Mouse (Mus musculus) urinary bladder, postnatal 14 days (tissue): ENCODE data around the gene Cfdp1.

Experiments used
- DNase-seq: peaks from one replicate; pipeline ENCODE4 v3.0.0; 2021; ENCODE audit warnings: low spot score

Gene Cfdp1

GRCm38 (mm10) chr8:111793324-111793917 is 60.7 kb downstream of the Cfdp1 start:
- no peak for DNase-seq

GRCm38 (mm10) chr8:111789639-111790038 is 64.5 kb downstream of the Cfdp1 start:
- no peak for DNase-seq

- no peak for DNase-seq
These were observed 64.9 kb downstream of the Cfdp1 start for GRCm38 (mm10) chr8:111789200-111789599.

- DNase-seq, result no peak
These were observed 65.6 kb downstream of the Cfdp1 start for GRCm38 (mm10) chr8:111788497-111788896.

GRCm38 (mm10) chr8:111788085-111788484 is 66.0 kb downstream of the Cfdp1 start:
- DNase-seq, result no peak

- no peak for DNase-seq
These were observed 66.4 kb downstream of the Cfdp1 start for GRCm38 (mm10) chr8:111787683-111788082.

GRCm38 (mm10) chr8:111786701-111787588 is 67.1 kb downstream of the Cfdp1 start:
- DNase-seq, result no peak

DNA sequence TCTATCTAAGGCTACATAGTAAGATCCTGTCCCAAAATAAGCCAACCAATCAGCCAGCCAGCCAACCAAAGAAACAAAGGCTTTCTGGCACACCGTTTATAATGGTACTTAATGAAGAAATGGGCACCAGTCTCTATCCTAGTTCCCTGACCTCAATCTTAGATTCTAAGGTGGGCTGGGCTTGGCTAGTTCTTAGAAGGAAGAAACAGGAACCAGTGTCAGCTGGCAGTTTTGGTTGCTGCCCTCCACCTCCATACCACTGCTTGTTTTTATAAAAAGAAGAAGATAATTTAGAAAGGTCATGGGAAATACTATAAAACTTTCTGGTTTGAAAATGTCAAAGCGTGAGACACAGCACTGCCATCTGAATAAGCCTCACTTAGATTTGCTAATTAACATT is 68.0 kb downstream of the Cfdp1 start:
- DNase-seq, result no peak

DNA sequence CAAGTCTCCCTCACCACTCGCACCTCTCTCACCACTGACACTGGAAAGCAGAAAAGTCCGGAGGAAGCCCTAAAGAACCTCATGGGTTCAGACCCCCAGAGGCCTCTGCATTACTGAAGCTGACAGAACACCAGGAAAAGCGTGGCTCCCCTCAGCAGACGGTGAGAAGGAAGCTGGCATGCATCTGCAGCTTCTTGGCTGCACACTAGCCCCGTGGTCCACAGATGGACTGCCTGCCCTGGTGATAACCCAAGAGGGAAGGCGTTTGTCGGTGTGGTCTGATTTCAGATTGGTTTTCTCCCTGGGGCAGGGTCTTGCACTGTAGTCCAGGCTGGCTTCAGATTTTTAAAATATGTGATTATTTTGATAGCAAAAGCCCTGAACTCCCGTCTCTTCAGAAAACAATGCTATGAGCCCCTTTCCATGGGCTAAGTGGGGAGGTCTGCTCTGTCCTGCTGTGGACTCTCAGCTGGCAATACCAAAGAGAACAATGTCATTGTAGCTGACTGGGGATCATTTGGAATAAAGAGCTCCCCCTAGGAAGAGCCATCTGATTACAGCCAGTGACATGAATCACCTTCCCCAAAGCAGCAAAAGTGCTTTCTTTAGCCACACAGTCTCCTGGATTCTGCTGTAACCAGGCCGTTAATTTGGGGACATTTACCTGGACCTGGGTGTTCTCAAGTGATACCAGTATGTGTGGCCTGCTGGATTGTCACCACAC is 71.3 kb downstream of the Cfdp1 start:
- no peak for DNase-seq

GRCm38 (mm10) chr8:111782161-111782560 is 71.9 kb downstream of the Cfdp1 start:
- no peak for DNase-seq

DNA sequence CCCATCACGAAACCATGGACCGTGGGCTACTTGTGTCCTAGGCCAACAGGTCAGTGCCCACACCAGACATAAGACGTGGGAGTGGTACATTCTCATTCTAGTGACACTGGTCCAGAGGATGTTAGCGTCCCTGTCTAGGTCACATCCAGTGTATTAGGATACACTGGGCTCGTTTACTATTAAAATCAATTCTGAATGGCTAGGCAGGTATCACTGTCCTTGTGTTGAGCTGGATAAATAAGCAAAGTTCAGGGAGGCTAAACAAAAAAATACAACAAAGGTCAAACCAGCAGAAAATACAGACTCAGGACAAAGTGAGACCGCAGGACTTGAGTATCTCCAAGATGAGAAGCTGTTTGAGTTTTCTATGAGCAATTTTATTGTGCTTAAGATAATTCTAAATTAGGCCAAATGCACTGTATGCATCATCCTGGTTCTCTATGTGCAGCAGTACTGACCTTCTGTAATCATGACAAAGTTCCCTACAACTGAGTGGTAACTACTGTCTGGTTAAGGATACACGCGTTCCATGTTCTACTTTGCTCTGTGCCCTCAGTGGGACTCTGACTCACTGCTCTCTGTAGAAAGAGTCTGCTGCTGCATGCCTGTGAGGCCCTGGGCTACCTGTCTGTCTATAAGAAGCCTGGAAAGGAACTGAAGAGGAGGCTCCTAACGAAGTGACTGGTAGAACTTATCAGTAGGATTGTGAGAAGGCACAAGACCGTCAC is 73.2 kb downstream of the Cfdp1 start:
- no peak for DNase-seq

DNA sequence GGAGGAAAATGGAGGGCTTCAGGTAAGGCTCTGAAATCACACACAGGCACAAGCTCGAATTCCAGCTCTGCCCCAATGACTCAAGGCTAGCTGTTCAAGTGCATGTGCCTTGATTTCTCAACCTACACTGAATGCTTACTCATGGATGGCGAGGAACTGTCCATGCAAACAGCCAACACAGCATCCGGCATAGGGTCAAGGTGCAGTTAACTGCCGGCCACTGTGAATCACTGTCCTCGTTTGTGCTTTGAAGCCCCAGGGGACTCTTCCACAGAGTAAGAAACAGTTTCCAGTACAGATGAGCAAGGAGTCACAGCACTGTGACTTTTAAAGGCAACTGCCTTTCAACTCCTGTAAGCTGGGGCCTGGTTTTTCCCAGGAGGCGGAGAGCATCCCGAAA is 74.4 kb downstream of the Cfdp1 start:
- DNase-seq, result peak; percentile 22

DNA sequence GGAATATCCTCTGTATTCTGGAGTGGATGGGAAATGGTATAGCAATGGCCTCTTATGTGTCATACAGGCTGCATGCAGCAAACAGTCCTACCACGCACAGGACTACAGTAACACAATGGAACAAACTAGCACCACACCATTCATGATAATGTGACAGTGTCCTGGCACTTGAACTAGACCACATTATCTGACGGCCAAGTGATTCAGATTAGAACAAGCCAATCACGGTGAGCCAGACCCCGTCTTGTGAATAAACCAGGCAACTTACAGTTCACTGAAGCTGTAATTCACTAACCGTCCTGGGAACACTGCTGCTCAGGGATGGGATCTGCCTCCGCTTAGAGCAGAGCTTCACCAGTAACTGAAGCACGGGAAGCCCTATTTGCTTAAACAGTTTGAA is 75.3 kb downstream of the Cfdp1 start:
- DNase-seq, result no peak

DNA sequence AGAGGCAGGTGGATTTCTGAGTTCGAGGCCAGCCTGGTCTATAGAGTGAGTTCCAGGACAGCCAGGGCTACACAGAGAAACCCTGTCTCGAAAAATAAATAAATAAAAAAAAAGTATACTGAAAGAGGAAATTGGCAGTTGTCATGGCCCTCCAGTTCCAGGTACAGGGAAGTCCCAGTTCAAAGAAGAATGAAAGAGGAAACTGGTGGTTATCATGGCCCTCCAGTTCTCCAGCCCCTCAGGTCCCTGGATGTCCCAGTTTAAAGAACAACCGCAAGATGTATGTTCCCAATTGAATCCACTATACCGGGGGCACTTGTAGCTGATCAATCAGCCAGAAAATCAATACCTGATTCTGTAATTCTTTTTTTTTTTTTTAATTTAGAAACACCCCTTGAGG is 77.6 kb downstream of the Cfdp1 start:
- DNase-seq, result no peak

DNA sequence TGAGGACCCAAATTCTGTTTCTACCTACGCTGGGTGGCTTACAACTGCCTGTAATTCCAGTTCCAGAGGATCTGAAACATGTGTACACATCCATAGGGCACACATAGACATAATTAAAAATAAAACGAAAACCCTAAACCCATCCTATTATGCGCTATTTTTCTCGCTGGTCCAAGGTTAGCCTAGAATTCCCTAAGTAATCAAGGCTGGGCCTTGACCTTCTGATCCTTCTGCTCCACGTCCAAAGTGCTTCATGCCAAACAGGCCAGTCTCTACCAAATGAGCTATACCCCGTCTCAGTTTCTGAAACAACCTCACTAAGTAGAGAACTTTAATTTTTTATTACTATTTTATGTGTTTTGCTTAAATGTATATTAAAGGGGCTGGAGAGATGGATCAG is 78.3 kb downstream of the Cfdp1 start:
- no peak for DNase-seq

GRCm38 (mm10) chr8:111773476-111773875 is 80.6 kb downstream of the Cfdp1 start:
- no peak for DNase-seq

GRCm38 (mm10) chr8:111773057-111773456 is 81.0 kb downstream of the Cfdp1 start:
- no peak for DNase-seq

GRCm38 (mm10) chr8:111772083-111772482 is 82.0 kb downstream of the Cfdp1 start:
- no peak for DNase-seq

- DNase-seq, result no peak
These were observed 82.5 kb downstream of the Cfdp1 start for GRCm38 (mm10) chr8:111771625-111772020.

DNA sequence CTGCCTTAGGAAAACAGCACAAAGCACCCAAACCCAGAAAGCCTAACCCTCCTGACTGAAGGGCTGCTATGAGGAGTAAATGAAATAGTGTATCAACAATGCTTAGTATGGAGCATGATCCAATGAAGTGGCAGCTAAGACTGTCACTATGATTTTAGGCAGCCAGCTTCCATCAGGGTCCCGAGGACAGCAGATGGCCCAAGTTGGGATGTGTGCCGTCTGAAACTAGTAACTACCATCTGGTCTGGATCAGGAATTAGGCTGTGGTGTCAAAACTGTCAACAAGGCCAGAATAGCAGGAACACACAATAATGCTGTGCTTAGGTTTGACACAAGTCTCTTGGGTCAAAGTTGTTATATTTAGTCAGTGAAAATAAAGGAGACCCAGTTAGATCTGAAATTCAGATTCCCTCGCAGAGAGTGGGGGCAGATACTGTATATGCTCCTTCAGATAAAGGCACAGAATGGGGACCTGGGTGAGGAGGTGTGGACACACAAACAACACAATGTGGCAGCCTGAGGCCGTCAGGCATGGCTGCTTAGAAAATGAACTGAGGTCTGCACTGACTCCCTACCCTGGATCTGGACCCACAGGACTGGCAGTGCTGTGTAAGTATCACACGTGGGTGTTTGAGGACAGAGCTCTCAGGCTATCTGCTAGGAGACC is 83.0 kb downstream of the Cfdp1 start:
- DNase-seq, result no peak

GRCm38 (mm10) chr8:111769764-111770428 is 84.2 kb downstream of the Cfdp1 start:
- DNase-seq, result no peak
